Mouse (Mus musculus): ENCODE measurements around the gene Myo10. TPM values are rescaled to one million over a fixed set of nuclear protein-coding genes. Genes with fewer than 3 reads are reported as not detected.

Myo10 gene
- polyA plus RNA-seq, 1 experiment from 2014 or later: 14.3 TPM

GRCm38 (mm10) chr15:25692254-25692950, 70.1 kb downstream of the Myo10 start:
- no peak for ATAC-seq (ENCODE audit: insufficient number of reproducible peaks, low FRiP score)
- no peaks in the 10 kb centered on the region for H3K36me3 ChIP-seq
- no peak overlapping the region for H3K4me2 ChIP-seq
- peaks cover 16% of the 10 kb centered on the region for H3K27me3 ChIP-seq (replicated peaks)
- WGBS: 61% methylated on average over 21 of the region's 21 CpGs
- H3K27ac ChIP-seq (ENCODE audit: poor library complexity, severe bottlenecking): no peak overlapping the region
- H3K9me3 ChIP-seq (replicated peaks): no peaks in the 10 kb centered on the region
- H3K4me3 ChIP-seq: no peak overlapping the region
- H3K4me1 ChIP-seq (replicated peaks): 0 out of 2 replicates have a peak, but pooled peaks cover 5% of the 10 kb centered on the region
- H3K9ac ChIP-seq: no peak overlapping the region

GRCm38 (mm10) chr15:25693708-25694107, 71.4 kb downstream of the Myo10 start:
- Histone ChIP-seq H3K4me3 (no peak overlapping the region), H3K27ac (ENCODE audit: poor library complexity, severe bottlenecking) (no peak overlapping the region), H3K4me2 (no peak overlapping the region), H3K27me3 (replicated peaks) (peaks cover 16% of the 10 kb centered on the region), H3K4me1 (replicated peaks) (0 out of 2 replicates have a peak, but pooled peaks cover 5% of the 10 kb centered on the region), H3K9me3 (replicated peaks) (no peaks in the 10 kb centered on the region), H3K9ac (no peak overlapping the region), H3K36me3 (no peaks in the 10 kb centered on the region)
- no peak for ATAC-seq (ENCODE audit: insufficient number of reproducible peaks, low FRiP score)
- WGBS: 78% methylated on average over 11 of the region's 11 CpGs

GRCm38 (mm10) chr15:25694749-25695148, 72.4 kb downstream of the Myo10 start:
- Histone ChIP-seq H3K27ac (ENCODE audit: poor library complexity, severe bottlenecking) (no peak overlapping the region), H3K4me2 (no peak overlapping the region), H3K4me3 (no peak overlapping the region), H3K9ac (no peak overlapping the region), H3K9me3 (replicated peaks) (no peaks in the 10 kb centered on the region), H3K36me3 (no peaks in the 10 kb centered on the region), H3K4me1 (replicated peaks) (0 out of 2 replicates have a peak, but pooled peaks cover 5% of the 10 kb centered on the region), H3K27me3 (replicated peaks) (peaks cover 7% of the 10 kb centered on the region; the same call in 1 of the 2 replicates)
- no peak for ATAC-seq (ENCODE audit: insufficient number of reproducible peaks, low FRiP score)
- WGBS: 89% methylated on average over 4 of the region's 4 CpGs

GRCm38 (mm10) chr15:25695253-25695652, 72.9 kb downstream of the Myo10 start:
- ATAC-seq (ENCODE audit: insufficient number of reproducible peaks, low FRiP score): no peak
- 0 out of 2 replicates have a peak, but pooled peaks cover 5% of the 10 kb centered on the region for H3K4me1 ChIP-seq (replicated peaks)
- WGBS: 89% methylated on average over 3 of the region's 3 CpGs

GRCm38 (mm10) chr15:25695883-25696282, 73.6 kb downstream of the Myo10 start:
- 0 out of 2 replicates have a peak, but pooled peaks cover 5% of the 10 kb centered on the region for H3K4me1 ChIP-seq (replicated peaks)
- no peak for ATAC-seq (ENCODE audit: insufficient number of reproducible peaks, low FRiP score)
- WGBS: 66% methylated on average over 7 of the region's 7 CpGs

More at GRCm38 (mm10) chr15:25695253-25695652, 72.9 kb downstream of the Myo10 start:
- Histone ChIP-seq H3K4me2 (no peak overlapping the region), H3K4me3 (no peak overlapping the region), H3K27ac (ENCODE audit: poor library complexity, severe bottlenecking) (no peak overlapping the region), H3K9ac (no peak overlapping the region), H3K36me3 (no peaks in the 10 kb centered on the region), H3K27me3 (replicated peaks) (peaks cover 7% of the 10 kb centered on the region; the same call in 1 of the 2 replicates), H3K9me3 (replicated peaks) (no peaks in the 10 kb centered on the region)

GRCm38 (mm10) chr15:25696660-25697059, 74.3 kb downstream of the Myo10 start:
- Histone ChIP-seq H3K9me3 (replicated peaks) (no peaks in the 10 kb centered on the region), H3K4me3 (no peak overlapping the region), H3K4me1 (replicated peaks) (0 out of 2 replicates have a peak, but pooled peaks cover 5% of the 10 kb centered on the region), H3K27me3 (replicated peaks) (peaks cover 7% of the 10 kb centered on the region; the same call in 1 of the 2 replicates), H3K36me3 (peaks cover 3% of the 10 kb centered on the region; the same call in 1 of the 2 replicates), H3K27ac (ENCODE audit: poor library complexity, severe bottlenecking) (no peak overlapping the region), H3K9ac (no peak overlapping the region), H3K4me2 (no peak overlapping the region)
- 89% methylated on average over 6 of the region's 6 CpGs for WGBS
- ATAC-seq (ENCODE audit: insufficient number of reproducible peaks, low FRiP score): no peak

More at GRCm38 (mm10) chr15:25695883-25696282, 73.6 kb downstream of the Myo10 start:
- Histone ChIP-seq H3K9ac (no peak overlapping the region), H3K27ac (ENCODE audit: poor library complexity, severe bottlenecking) (no peak overlapping the region), H3K4me2 (no peak overlapping the region), H3K36me3 (no peaks in the 10 kb centered on the region), H3K4me3 (no peak overlapping the region), H3K27me3 (replicated peaks) (peaks cover 7% of the 10 kb centered on the region; the same call in 1 of the 2 replicates), H3K9me3 (replicated peaks) (no peaks in the 10 kb centered on the region)

- no peak for ATAC-seq (ENCODE audit: insufficient number of reproducible peaks, low FRiP score)
- Histone ChIP-seq H3K27ac (ENCODE audit: poor library complexity, severe bottlenecking) (no peak overlapping the region), H3K27me3 (replicated peaks) (no peaks in the 10 kb centered on the region), H3K36me3 (peaks cover 9% of the 10 kb centered on the region), H3K4me3 (no peak overlapping the region), H3K9me3 (replicated peaks) (no peaks in the 10 kb centered on the region), H3K4me2 (no peak overlapping the region), H3K9ac (no peak overlapping the region), H3K4me1 (replicated peaks) (0 out of 2 replicates have a peak, but pooled peaks cover 5% of the 10 kb centered on the region)
- 57% methylated on average over 4 of the region's 4 CpGs for WGBS
Measured at GRCm38 (mm10) chr15:25699032-25699557, 76.8 kb downstream of the Myo10 start.

GRCm38 (mm10) chr15:25702602-25703001, 80.3 kb downstream of the Myo10 start:
- no peaks in the 10 kb centered on the region for H3K4me1 ChIP-seq (replicated peaks)
- no peak for ATAC-seq (ENCODE audit: insufficient number of reproducible peaks, low FRiP score)
- H3K4me3 ChIP-seq: no peak overlapping the region
- H3K9me3 ChIP-seq (replicated peaks): no peaks in the 10 kb centered on the region
- no peaks in the 10 kb centered on the region for H3K27me3 ChIP-seq (replicated peaks)
- H3K9ac ChIP-seq: no peak overlapping the region
- no peak overlapping the region for H3K4me2 ChIP-seq
- no peak overlapping the region for H3K27ac ChIP-seq (ENCODE audit: poor library complexity, severe bottlenecking)
- peaks cover 9% of the 10 kb centered on the region for H3K36me3 ChIP-seq
- 97% methylated on average over 5 of the region's 5 CpGs for WGBS

GRCm38 (mm10) chr15:25704809-25705585, 82.7 kb downstream of the Myo10 start:
- 80% methylated on average over 11 of the region's 11 CpGs for WGBS
- no peak overlapping the region for H3K9ac ChIP-seq
- H3K4me3 ChIP-seq: no peak overlapping the region
- H3K9me3 ChIP-seq (replicated peaks): no peaks in the 10 kb centered on the region
- H3K4me1 ChIP-seq (replicated peaks): no peaks in the 10 kb centered on the region
- H3K36me3 ChIP-seq: peaks cover 9% of the 10 kb centered on the region
- no peaks in the 10 kb centered on the region for H3K27me3 ChIP-seq (replicated peaks)
- no peak overlapping the region for H3K4me2 ChIP-seq
- no peak overlapping the region for H3K27ac ChIP-seq (ENCODE audit: poor library complexity, severe bottlenecking)
- no peak for ATAC-seq (ENCODE audit: insufficient number of reproducible peaks, low FRiP score)

GRCm38 (mm10) chr15:25706874-25707554, 84.7 kb downstream of the Myo10 start:
- ATAC-seq (ENCODE audit: insufficient number of reproducible peaks, low FRiP score): no peak
- no peak overlapping the region for H3K27ac ChIP-seq (ENCODE audit: poor library complexity, severe bottlenecking)
- H3K27me3 ChIP-seq (replicated peaks): no peaks in the 10 kb centered on the region
- H3K4me2 ChIP-seq: no peak overlapping the region
- H3K36me3 ChIP-seq: peaks cover 6% of the 10 kb centered on the region
- H3K4me1 ChIP-seq (replicated peaks): no peaks in the 10 kb centered on the region
- H3K9ac ChIP-seq: no peak overlapping the region
- no peak overlapping the region for H3K4me3 ChIP-seq
- H3K9me3 ChIP-seq (replicated peaks): no peaks in the 10 kb centered on the region
- WGBS: 86% methylated on average over 19 of the region's 19 CpGs

All from heart, embryonic 12.5 days (tissue).